Mouse (Mus musculus): ENCODE data around the gene Lsp1. TPM values are rescaled to one million over a fixed set of nuclear protein-coding genes. Genes with fewer than 3 reads are reported as not detected.

The Lsp1 gene
- total RNA-seq, 1 experiment = 13.7 TPM

DNA sequence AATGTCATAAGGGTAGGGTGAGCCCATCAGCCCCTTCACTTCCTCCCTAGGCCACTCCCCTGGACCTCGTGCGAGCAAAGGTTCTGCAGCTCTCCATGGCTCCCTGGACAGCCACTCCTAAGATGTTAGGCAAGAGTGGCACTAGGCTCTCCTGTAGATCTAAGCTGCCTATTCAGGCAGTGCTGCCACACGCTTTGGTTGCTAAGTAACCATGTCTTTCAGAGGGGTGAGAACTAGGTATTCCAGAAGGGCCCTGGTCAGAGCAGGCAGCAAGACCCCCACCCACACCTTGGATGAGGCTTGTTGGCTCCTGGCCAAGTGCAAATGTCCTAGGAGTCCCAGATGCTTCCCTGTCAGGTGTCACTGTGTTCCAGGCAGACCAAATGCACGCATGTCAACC, 45.9 kb downstream of the Lsp1 start:
- H3K4me3 ChIP-seq (ENCODE audit: insufficient read depth in 1 of 2, low read depth in 1 of 2, low read length in 2 of 2, poor library complexity in 1 of 2, severe bottlenecking in 1 of 2) = no peak overlapping the region
- DNase-seq (ENCODE audit: low read depth, low spot score) = no peak
- H3K36me3 ChIP-seq (ENCODE audit: control insufficient read depth, insufficient read depth, low read length, poor library complexity, severe bottlenecking) = no peaks in the 10 kb centered on the region
- in situ Hi-C loops (cut with MboI; ENCODE audit: low sequenced_read_pairs in 2 of 2, unreplicated experiment in 2 of 2) = no loop called here
- no peak overlapping the region for H3K9ac ChIP-seq (ENCODE audit: insufficient read depth, low read depth, low read length, poor library complexity, severe bottlenecking)
- H3K9me3 ChIP-seq (ENCODE audit: control insufficient read depth, insufficient read depth, low read depth, low read length) = no peaks in the 10 kb centered on the region
- TF ChIP-seq HCFC1 (IDR thresholded peaks at IDR 0.05; ENCODE audit: borderline replicate concordance, insufficient read depth, low read length) (no peak), CHD2 (IDR thresholded peaks at IDR 0.05; ENCODE audit: low read depth, low read length) (no peak), ZC3H11A (IDR thresholded peaks at IDR 0.05; ENCODE audit: borderline replicate concordance, low read depth, low read length) (no peak), ZNF384 (IDR thresholded peaks at IDR 0.05; ENCODE audit: low read depth, low read length) (no peak), MAFK (IDR thresholded peaks at IDR 0.05; ENCODE audit: insufficient read depth, low read depth, low read length) (no peak)
- H3K27ac ChIP-seq (ENCODE audit: insufficient read depth, low read depth, low read length, poor library complexity, severe bottlenecking) = no peak overlapping the region
- H3K4me1 ChIP-seq (ENCODE audit: control insufficient read depth in 2 of 2, insufficient read depth in 2 of 2, low read length in 2 of 2, poor library complexity in 1 of 2) = peaks cover 0 to 15% of the 10 kb centered on the region in 2 experiments; a peak in 1 of 4 replicates

DNA sequence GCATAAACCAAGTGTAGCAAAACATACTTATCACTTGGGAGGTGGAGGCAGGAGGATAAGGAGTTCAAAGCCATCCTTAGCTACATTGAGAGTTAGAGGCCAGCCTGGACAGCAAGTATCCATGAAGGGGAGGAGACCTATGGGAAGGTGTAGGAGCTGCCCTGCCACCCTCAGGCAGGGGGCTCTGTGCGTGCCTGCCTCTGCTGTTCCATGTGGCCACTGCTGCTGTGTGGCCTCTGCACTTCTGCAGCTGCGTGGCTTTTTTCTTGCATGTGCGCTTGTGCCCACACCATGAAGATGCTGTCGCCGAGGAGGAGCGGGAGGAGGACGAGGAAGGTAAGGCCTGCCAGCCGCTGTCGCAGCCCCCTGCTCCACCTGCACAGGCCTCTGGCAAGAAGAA, 46.8 kb downstream of the Lsp1 start:
- Histone ChIP-seq H3K27ac (ENCODE audit: insufficient read depth, low read depth, low read length, poor library complexity, severe bottlenecking) (no peak overlapping the region), H3K4me1 (ENCODE audit: control insufficient read depth in 2 of 2, insufficient read depth in 2 of 2, low read length in 2 of 2, poor library complexity in 1 of 2) (peaks cover 0 to 15% of the 10 kb centered on the region in 2 experiments; a peak in 1 of 4 replicates), H3K9ac (ENCODE audit: insufficient read depth, low read depth, low read length, poor library complexity, severe bottlenecking) (no peak overlapping the region), H3K9me3 (ENCODE audit: control insufficient read depth, insufficient read depth, low read depth, low read length) (no peaks in the 10 kb centered on the region), H3K36me3 (ENCODE audit: control insufficient read depth, insufficient read depth, low read length, poor library complexity, severe bottlenecking) (no peaks in the 10 kb centered on the region), H3K4me3 (ENCODE audit: insufficient read depth in 1 of 2, low read depth in 1 of 2, low read length in 2 of 2, poor library complexity in 1 of 2, severe bottlenecking in 1 of 2) (no peak overlapping the region)
- no peak for TF ChIP-seq ZC3H11A (IDR thresholded peaks at IDR 0.05; ENCODE audit: borderline replicate concordance, low read depth, low read length)
- no peak for TF ChIP-seq HCFC1 (IDR thresholded peaks at IDR 0.05; ENCODE audit: borderline replicate concordance, insufficient read depth, low read length)
- TF ChIP-seq MAFK (IDR thresholded peaks at IDR 0.05; ENCODE audit: insufficient read depth, low read depth, low read length) = no peak
- no peak for TF ChIP-seq CHD2 (IDR thresholded peaks at IDR 0.05; ENCODE audit: low read depth, low read length)
- TF ChIP-seq ZNF384 (IDR thresholded peaks at IDR 0.05; ENCODE audit: low read depth, low read length) = no peak
- no peak for DNase-seq (ENCODE audit: low read depth, low spot score)
- in situ Hi-C loops (cut with MboI; ENCODE audit: low sequenced_read_pairs in 2 of 2, unreplicated experiment in 2 of 2) = no loop called here

DNA sequence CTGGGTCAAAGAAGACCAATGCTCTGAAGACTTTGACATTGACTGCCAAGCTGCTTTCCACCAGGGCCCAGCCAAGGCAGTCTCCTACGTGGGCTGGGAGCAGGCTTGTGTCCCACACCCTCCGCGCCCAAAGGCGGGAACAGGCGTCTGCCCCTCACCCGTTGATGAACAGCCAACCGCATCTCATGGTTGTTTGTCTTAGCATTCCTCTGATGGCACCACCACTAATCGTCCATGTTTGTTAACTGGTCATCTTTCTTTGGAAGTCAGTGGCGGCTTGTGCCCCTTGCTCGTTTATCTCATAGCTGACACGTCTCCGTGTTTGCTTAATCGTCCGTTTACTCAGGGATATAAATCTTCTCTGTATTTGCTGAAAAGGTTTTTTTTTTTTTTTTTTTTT, 48.9 kb downstream of the Lsp1 start:
- DNase-seq (ENCODE audit: low read depth, low spot score) = no peak
- peaks cover 0 to 15% of the 10 kb centered on the region in 2 experiments; a peak in 1 of 4 replicates for H3K4me1 ChIP-seq (ENCODE audit: control insufficient read depth in 2 of 2, insufficient read depth in 2 of 2, low read length in 2 of 2, poor library complexity in 1 of 2)

GRCm38 (mm10) chr7:142510021-142510777, 49.6 kb downstream of the Lsp1 start:
- no peaks in the 10 kb centered on the region for H3K9me3 ChIP-seq (ENCODE audit: control insufficient read depth, insufficient read depth, low read depth, low read length)
- in situ Hi-C loops (cut with MboI; ENCODE audit: low sequenced_read_pairs in 2 of 2, unreplicated experiment in 2 of 2) = no loop called here
- no peak overlapping the region for H3K4me3 ChIP-seq (ENCODE audit: insufficient read depth in 1 of 2, low read depth in 1 of 2, low read length in 2 of 2, poor library complexity in 1 of 2, severe bottlenecking in 1 of 2)
- no peak for DNase-seq (ENCODE audit: low read depth, low spot score)
- H3K9ac ChIP-seq (ENCODE audit: insufficient read depth, low read depth, low read length, poor library complexity, severe bottlenecking) = no peak overlapping the region
- TF ChIP-seq CHD2 (IDR thresholded peaks at IDR 0.05; ENCODE audit: low read depth, low read length) = no peak
- no peak overlapping the region for H3K27ac ChIP-seq (ENCODE audit: insufficient read depth, low read depth, low read length, poor library complexity, severe bottlenecking)
- H3K4me1 ChIP-seq (ENCODE audit: control insufficient read depth in 2 of 2, insufficient read depth in 2 of 2, low read length in 2 of 2, poor library complexity in 1 of 2) = peaks cover 0 to 14% of the 10 kb centered on the region in 2 experiments; a peak in 1 of 4 replicates
- H3K36me3 ChIP-seq (ENCODE audit: control insufficient read depth, insufficient read depth, low read length, poor library complexity, severe bottlenecking) = no peaks in the 10 kb centered on the region

More for the DNA sequence above, 48.9 kb downstream of the Lsp1 start:
- peak; percentile 49; the same call in 1 of the 2 replicates for TF ChIP-seq ZNF384 (IDR thresholded peaks at IDR 0.05; ENCODE audit: low read depth, low read length)
- no peak for TF ChIP-seq HCFC1 (IDR thresholded peaks at IDR 0.05; ENCODE audit: borderline replicate concordance, insufficient read depth, low read length)
- TF ChIP-seq MAFK (IDR thresholded peaks at IDR 0.05; ENCODE audit: insufficient read depth, low read depth, low read length) = no peak
- no peak for TF ChIP-seq ZC3H11A (IDR thresholded peaks at IDR 0.05; ENCODE audit: borderline replicate concordance, low read depth, low read length)
- no peak overlapping the region for H3K27ac ChIP-seq (ENCODE audit: insufficient read depth, low read depth, low read length, poor library complexity, severe bottlenecking)
- in situ Hi-C loops (cut with MboI; ENCODE audit: low sequenced_read_pairs in 2 of 2, unreplicated experiment in 2 of 2) = no loop called here
- H3K4me3 ChIP-seq (ENCODE audit: insufficient read depth in 1 of 2, low read depth in 1 of 2, low read length in 2 of 2, poor library complexity in 1 of 2, severe bottlenecking in 1 of 2) = no peak overlapping the region
- H3K9me3 ChIP-seq (ENCODE audit: control insufficient read depth, insufficient read depth, low read depth, low read length) = no peaks in the 10 kb centered on the region
- no peaks in the 10 kb centered on the region for H3K36me3 ChIP-seq (ENCODE audit: control insufficient read depth, insufficient read depth, low read length, poor library complexity, severe bottlenecking)
- no peak overlapping the region for H3K9ac ChIP-seq (ENCODE audit: insufficient read depth, low read depth, low read length, poor library complexity, severe bottlenecking)

All from ES-E14 (cell line).